Mouse (Mus musculus): ENCODE measurements around the gene Mfap5. TPM values are rescaled to one million over a fixed set of nuclear protein-coding genes. Genes with fewer than 3 reads are reported as not detected.
A peak's percentile ranks its signal among the peaks of the same experiment; 100 is the strongest.

The Mfap5 gene
- polyA plus RNA-seq, 1 experiment from 2014 or later, result 3.6 TPM

DNA sequence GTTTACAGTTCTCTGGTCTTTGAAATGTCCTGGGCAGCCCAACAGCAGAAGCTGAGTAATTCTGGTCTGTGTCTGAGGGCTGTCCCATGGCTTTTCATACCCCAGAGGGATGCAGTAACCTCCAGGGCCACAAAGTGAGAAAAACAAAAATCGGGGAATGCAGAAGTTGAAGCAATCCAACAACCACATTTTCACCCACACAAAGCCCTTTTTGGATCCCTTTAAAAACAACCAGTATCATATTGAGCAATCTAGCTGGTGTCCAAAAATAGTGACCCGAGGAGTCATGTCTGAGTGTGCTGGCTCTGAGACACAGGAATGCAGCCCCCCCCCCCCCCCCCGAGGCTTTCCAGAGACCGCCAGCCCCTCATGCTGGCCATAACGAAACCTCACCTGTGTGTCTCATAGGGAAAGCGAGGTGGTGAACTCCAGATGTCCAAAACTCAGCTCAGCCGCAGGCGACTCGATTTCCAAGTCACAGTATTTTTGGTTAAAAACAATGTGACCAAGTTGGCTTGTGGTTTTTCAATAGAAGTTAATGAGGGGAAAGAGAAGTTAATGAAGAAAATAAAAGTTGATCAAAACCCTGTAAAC is 39.7 kb downstream of the Mfap5 start:
- H3K36me3 ChIP-seq (ENCODE audit: control insufficient read depth, insufficient read depth, low read length), result no peaks in the 10 kb centered on the region
- 83% methylated on average over 9 of the region's 9 CpGs for WGBS
- no peaks in the 10 kb centered on the region for H3K4me1 ChIP-seq (ENCODE audit: control insufficient read depth, insufficient read depth, low read depth, low read length)
- H3K4me2 ChIP-seq (ENCODE audit: low read length), result no peak overlapping the region
- H3K27me3 ChIP-seq (replicated peaks; ENCODE audit: control insufficient read depth, insufficient read depth, low read length), result no peaks in the 10 kb centered on the region
- no peak overlapping the region for H3K4me3 ChIP-seq (ENCODE audit: low read length)
- no peak overlapping the region for H3K27ac ChIP-seq (ENCODE audit: low read depth, low read length)
- H3K9ac ChIP-seq (ENCODE audit: low read depth, low read length), result no peak overlapping the region
- no peaks in the 10 kb centered on the region for H3K9me3 ChIP-seq (ENCODE audit: control insufficient read depth, low read length)
- no peak for ATAC-seq

DNA sequence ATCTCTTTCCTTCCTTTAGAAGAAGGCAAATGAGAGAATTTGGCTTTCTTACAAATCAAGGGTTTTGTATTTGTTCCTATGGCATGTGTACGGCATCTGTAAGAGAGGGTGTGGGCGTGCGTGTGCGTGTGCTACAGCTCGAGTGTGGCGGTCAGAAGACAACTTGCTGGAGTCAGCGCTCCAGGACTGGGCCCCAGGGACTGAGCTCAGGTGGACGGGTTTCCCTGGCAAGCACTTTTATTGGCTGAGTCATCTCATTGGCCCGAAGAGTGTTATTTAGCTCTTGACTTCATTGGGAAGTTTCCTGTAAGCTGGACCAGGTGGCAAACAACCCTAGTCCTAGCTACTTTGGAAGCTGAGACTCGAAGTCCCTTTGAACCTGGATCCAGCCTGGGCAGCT is 40.3 kb downstream of the Mfap5 start:
- WGBS, result 83% methylated on average over 10 of the region's 10 CpGs
- no peak for ATAC-seq
- H3K27me3 ChIP-seq (replicated peaks; ENCODE audit: control insufficient read depth, insufficient read depth, low read length), result no peaks in the 10 kb centered on the region

DNA sequence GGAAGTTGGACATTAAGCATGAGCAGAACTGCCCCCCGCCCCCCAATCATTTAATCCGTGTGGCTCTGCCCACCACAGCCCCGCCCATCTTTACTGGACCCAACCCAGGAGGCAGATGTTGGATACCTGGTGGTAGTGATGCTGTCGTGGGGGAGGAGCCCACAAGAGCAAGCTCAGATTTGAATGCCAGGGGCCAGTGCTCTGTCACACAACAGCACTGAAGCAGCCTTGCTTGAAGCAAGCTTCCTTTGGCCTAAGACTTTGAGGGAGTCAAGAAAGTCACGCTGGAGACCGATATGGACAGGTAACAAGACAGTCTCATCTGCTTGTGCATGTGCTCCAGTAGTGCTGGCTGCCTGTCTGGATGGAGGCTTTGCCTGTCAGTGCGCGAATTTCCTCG is 48.0 kb downstream of the Mfap5 start, which contains the start of gene Aicda:
Gene Aicda (plus strand): TSS at position 196 of the 400 bp plus-strand sequence.
- no peak for ATAC-seq
- Histone ChIP-seq H3K9me3 (ENCODE audit: control insufficient read depth, low read length) (no peaks in the 10 kb centered on the region), H3K27me3 (replicated peaks; ENCODE audit: control insufficient read depth, insufficient read depth, low read length) (no peaks in the 10 kb centered on the region), H3K36me3 (ENCODE audit: control insufficient read depth, insufficient read depth, low read length) (no peaks in the 10 kb centered on the region), H3K4me2 (ENCODE audit: low read length) (no peak within 1 kb of the TSS), H3K9ac (ENCODE audit: low read depth, low read length) (no peak within 1 kb of the TSS), H3K4me3 (ENCODE audit: low read length) (no peak within 1 kb of the TSS), H3K27ac (ENCODE audit: low read depth, low read length) (no peak within 1 kb of the TSS), H3K4me1 (ENCODE audit: control insufficient read depth, insufficient read depth, low read depth, low read length) (no peaks in the 10 kb centered on the region; the same call in 1 of the 2 replicates)
- 55% methylated on average over 9 of the region's 9 CpGs for WGBS

More for the DNA sequence above, 40.3 kb downstream of the Mfap5 start:
- Histone ChIP-seq H3K4me1 (ENCODE audit: control insufficient read depth, insufficient read depth, low read depth, low read length) (no peaks in the 10 kb centered on the region), H3K9me3 (ENCODE audit: control insufficient read depth, low read length) (no peaks in the 10 kb centered on the region), H3K4me2 (ENCODE audit: low read length) (no peak overlapping the region), H3K9ac (ENCODE audit: low read depth, low read length) (no peak overlapping the region), H3K36me3 (ENCODE audit: control insufficient read depth, insufficient read depth, low read length) (no peaks in the 10 kb centered on the region), H3K27ac (ENCODE audit: low read depth, low read length) (no peak overlapping the region), H3K4me3 (ENCODE audit: low read length) (no peak overlapping the region)

DNA sequence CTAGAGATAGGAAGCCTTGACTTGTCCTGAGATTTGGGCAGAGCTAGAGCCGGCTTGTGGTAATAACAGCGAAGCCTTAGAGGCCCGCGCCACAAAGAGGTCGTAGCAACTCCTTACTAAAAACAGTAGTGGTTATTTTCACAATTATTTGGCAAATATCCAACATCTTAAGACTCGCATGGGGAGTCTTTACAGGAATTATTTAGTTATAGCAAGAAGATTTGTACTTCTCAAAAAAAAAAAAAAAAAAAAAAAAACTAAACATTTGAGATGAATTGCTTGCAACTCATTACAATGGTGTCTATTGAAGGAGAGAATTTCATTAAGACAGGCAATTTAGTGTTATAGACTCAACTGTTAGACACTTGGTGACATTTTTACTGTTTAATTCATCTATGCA is 48.5 kb downstream of the Mfap5 start:
- no peak overlapping the region for H3K9ac ChIP-seq (ENCODE audit: low read depth, low read length)
- no peaks in the 10 kb centered on the region; the same call in 1 of the 2 replicates for H3K4me1 ChIP-seq (ENCODE audit: control insufficient read depth, insufficient read depth, low read depth, low read length)
- H3K9me3 ChIP-seq (ENCODE audit: control insufficient read depth, low read length), result no peaks in the 10 kb centered on the region
- H3K27ac ChIP-seq (ENCODE audit: low read depth, low read length), result no peak overlapping the region
- H3K27me3 ChIP-seq (replicated peaks; ENCODE audit: control insufficient read depth, insufficient read depth, low read length), result no peaks in the 10 kb centered on the region
- 80% methylated on average over 6 of the region's 6 CpGs for WGBS
- no peak overlapping the region for H3K4me3 ChIP-seq (ENCODE audit: low read length)
- no peak overlapping the region for H3K4me2 ChIP-seq (ENCODE audit: low read length)
- no peak for ATAC-seq
- no peaks in the 10 kb centered on the region for H3K36me3 ChIP-seq (ENCODE audit: control insufficient read depth, insufficient read depth, low read length)

DNA sequence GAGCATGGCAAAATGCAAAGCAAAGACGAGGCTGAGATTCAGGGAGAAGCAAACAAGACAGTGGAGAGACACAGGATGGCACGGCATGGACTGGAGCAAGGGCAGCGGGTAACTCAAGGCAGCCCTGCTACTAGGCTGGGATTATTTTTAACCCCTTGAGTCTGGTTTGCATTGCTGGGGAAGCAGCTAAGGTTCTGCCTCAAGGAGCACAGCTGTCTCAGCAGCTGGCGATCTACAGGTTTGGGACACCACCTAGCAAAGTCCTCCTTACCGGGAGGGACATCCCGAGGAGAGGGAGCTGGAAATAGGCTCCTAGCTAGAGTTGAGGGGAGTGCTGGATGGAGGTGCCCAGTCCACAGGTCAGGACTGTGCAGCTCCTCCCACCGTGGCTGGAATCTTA is 49.6 kb downstream of the Mfap5 start:
- no peaks in the 10 kb centered on the region; the same call in 1 of the 2 replicates for H3K4me1 ChIP-seq (ENCODE audit: control insufficient read depth, insufficient read depth, low read depth, low read length)
- no peaks in the 10 kb centered on the region for H3K9me3 ChIP-seq (ENCODE audit: control insufficient read depth, low read length)
- no peak overlapping the region for H3K4me2 ChIP-seq (ENCODE audit: low read length)
- no peaks in the 10 kb centered on the region for H3K36me3 ChIP-seq (ENCODE audit: control insufficient read depth, insufficient read depth, low read length)
- 64% methylated on average over 7 of the region's 7 CpGs for WGBS
- H3K9ac ChIP-seq (ENCODE audit: low read depth, low read length), result no peak overlapping the region
- H3K27ac ChIP-seq (ENCODE audit: low read depth, low read length), result no peak overlapping the region
- no peak for ATAC-seq
- no peaks in the 10 kb centered on the region for H3K27me3 ChIP-seq (replicated peaks; ENCODE audit: control insufficient read depth, insufficient read depth, low read length)
- no peak overlapping the region for H3K4me3 ChIP-seq (ENCODE audit: low read length)

DNA sequence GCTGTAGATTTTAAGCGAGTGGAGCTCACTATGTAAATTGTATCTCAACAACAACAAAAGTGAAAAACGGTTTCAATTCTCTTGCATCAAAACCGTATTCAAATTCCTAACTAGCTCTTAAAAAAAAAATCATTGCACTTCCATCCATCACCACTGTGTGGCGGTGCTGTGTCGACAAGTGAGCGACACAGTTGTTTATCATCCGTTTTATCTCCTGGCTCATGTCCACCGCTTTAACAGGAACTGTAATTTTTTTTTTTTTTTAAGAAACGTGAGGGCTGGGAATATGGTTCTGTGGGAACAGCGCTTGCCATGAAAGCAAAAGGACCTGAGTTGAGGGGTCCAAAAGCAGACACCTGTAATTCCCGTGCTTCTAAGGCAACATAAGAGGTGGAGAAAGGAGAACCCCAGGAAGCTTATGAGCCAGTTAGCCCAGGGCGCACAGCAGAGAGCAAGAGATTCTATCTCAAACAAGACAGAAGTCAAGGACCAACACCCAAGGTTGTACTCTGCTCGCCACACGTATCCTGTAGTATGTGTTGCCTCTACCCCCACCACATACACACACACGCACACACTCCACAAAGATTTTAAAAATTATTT is 51.4 kb downstream of the Mfap5 start:
- 0 out of 2 replicates have a peak, but pooled peaks cover 3% of the 10 kb centered on the region for H3K27me3 ChIP-seq (replicated peaks; ENCODE audit: control insufficient read depth, insufficient read depth, low read length)
- no peaks in the 10 kb centered on the region for H3K9me3 ChIP-seq (ENCODE audit: control insufficient read depth, low read length)
- no peaks in the 10 kb centered on the region for H3K36me3 ChIP-seq (ENCODE audit: control insufficient read depth, insufficient read depth, low read length)
- H3K27ac ChIP-seq (ENCODE audit: low read depth, low read length), result no peak overlapping the region
- peak overlapping the region; percentile 54 for H3K4me2 ChIP-seq (ENCODE audit: low read length)
- H3K4me1 ChIP-seq (ENCODE audit: control insufficient read depth, insufficient read depth, low read depth, low read length), result no peaks in the 10 kb centered on the region; the same call in 1 of the 2 replicates
- peak overlapping the region; percentile 16 for H3K4me3 ChIP-seq (ENCODE audit: low read length)
- no peak; the same call in 1 of the 2 replicates for ATAC-seq
- no peak overlapping the region for H3K9ac ChIP-seq (ENCODE audit: low read depth, low read length)
- 21% methylated on average over 15 of the region's 15 CpGs for WGBS

DNA sequence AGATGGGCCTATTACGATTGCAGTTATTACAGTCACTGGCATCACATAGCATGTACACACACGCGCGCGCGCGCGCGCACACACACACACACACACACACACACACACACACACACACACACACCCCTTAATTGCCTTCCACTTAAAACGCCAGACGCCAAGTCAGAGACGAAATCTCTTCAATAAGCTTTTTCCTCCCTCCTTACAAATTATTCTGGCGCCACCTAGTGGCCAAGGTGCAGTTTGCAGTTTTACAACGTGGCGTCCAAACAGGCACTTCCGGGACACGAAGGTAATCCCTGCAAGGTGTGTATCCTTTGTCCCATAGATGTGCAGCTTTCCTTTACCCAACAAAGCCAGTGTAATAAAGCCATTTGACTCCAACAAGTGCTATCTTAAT is 54.8 kb downstream of the Mfap5 start:
- H3K4me3 ChIP-seq (ENCODE audit: low read length), result 0 out of 2 replicates have a peak overlapping the region, but pooled peaks have one; percentile 8
- H3K4me2 ChIP-seq (ENCODE audit: low read length), result peak overlapping the region; percentile 46
- no peak overlapping the region for H3K9ac ChIP-seq (ENCODE audit: low read depth, low read length)
- H3K9me3 ChIP-seq (ENCODE audit: control insufficient read depth, low read length), result no peaks in the 10 kb centered on the region
- H3K27ac ChIP-seq (ENCODE audit: low read depth, low read length), result no peak overlapping the region
- peaks cover 4% of the 10 kb centered on the region for H3K4me1 ChIP-seq (ENCODE audit: control insufficient read depth, insufficient read depth, low read depth, low read length)
- peak; percentile 31; the same call in 1 of the 2 replicates for ATAC-seq
- H3K27me3 ChIP-seq (replicated peaks; ENCODE audit: control insufficient read depth, insufficient read depth, low read length), result 0 out of 2 replicates have a peak, but pooled peaks cover 3% of the 10 kb centered on the region
- H3K36me3 ChIP-seq (ENCODE audit: control insufficient read depth, insufficient read depth, low read length), result no peaks in the 10 kb centered on the region
- WGBS, result 9% methylated on average over 17 of the region's 17 CpGs

DNA sequence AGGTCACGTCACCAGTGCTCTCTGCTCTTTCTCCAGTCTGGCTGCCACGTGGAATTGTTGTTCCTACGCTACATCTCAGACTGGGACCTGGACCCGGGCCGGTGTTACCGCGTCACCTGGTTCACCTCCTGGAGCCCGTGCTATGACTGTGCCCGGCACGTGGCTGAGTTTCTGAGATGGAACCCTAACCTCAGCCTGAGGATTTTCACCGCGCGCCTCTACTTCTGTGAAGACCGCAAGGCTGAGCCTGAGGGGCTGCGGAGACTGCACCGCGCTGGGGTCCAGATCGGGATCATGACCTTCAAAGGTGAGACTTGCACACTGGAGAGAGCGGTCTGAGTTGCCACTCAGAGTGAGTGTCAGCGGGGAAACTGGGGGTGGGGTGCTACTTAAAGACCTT is 55.4 kb downstream of the Mfap5 start:
- Histone ChIP-seq H3K4me1 (ENCODE audit: control insufficient read depth, insufficient read depth, low read depth, low read length) (peaks cover 4% of the 10 kb centered on the region), H3K9me3 (ENCODE audit: control insufficient read depth, low read length) (no peaks in the 10 kb centered on the region), H3K36me3 (ENCODE audit: control insufficient read depth, insufficient read depth, low read length) (no peaks in the 10 kb centered on the region), H3K27ac (ENCODE audit: low read depth, low read length) (no peak overlapping the region), H3K4me2 (ENCODE audit: low read length) (no peak overlapping the region; the same call in 1 of the 2 replicates), H3K9ac (ENCODE audit: low read depth, low read length) (no peak overlapping the region), H3K4me3 (ENCODE audit: low read length) (no peak overlapping the region), H3K27me3 (replicated peaks; ENCODE audit: control insufficient read depth, insufficient read depth, low read length) (0 out of 2 replicates have a peak, but pooled peaks cover 3% of the 10 kb centered on the region)
- WGBS, result 84% methylated on average over 20 of the region's 20 CpGs
- peak; percentile 32; the same call in 1 of the 2 replicates for ATAC-seq

DNA sequence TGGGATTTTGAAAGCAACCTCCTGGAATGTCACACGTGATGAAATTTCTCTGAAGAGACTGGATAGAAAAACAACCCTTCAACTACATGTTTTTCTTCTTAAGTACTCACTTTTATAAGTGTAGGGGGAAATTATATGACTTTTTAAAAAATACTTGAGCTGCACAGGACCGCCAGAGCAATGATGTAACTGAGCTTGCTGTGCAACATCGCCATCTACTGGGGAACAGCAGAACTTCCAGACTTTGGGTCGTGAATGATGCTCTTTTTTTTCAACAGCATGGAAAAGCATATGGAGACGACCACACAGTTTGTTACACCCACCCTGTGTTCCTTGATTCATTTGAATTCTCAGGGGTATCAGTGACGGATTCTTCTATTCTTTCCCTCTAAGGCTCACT is 56.8 kb downstream of the Mfap5 start:
- Histone ChIP-seq H3K9ac (ENCODE audit: low read depth, low read length) (peak overlapping the region; percentile 35; the same call in 1 of the 2 replicates), H3K36me3 (ENCODE audit: control insufficient read depth, insufficient read depth, low read length) (no peaks in the 10 kb centered on the region), H3K27ac (ENCODE audit: low read depth, low read length) (no peak overlapping the region), H3K9me3 (ENCODE audit: control insufficient read depth, low read length) (no peaks in the 10 kb centered on the region), H3K27me3 (replicated peaks; ENCODE audit: control insufficient read depth, insufficient read depth, low read length) (0 out of 2 replicates have a peak, but pooled peaks cover 3% of the 10 kb centered on the region), H3K4me3 (ENCODE audit: low read length) (peak overlapping the region; percentile 23; the same call in 1 of the 2 replicates), H3K4me2 (ENCODE audit: low read length) (peak overlapping the region; percentile 53), H3K4me1 (ENCODE audit: control insufficient read depth, insufficient read depth, low read depth, low read length) (peaks cover 4% of the 10 kb centered on the region)
- WGBS, result 0% methylated on average over 6 of the region's 6 CpGs
- ATAC-seq, result peak; percentile 69

Measured in hindbrain, embryonic 16.5 days (tissue).